ENCODE assay signal across 10 mouse cellular contexts in genomic region chr6:108738463-108739203, GRCm38 (mm10). TPM values are rescaled to one million over a fixed set of nuclear protein-coding genes. Genes with fewer than 3 reads are reported as not detected.
DNase-seq lines count a peak whose midpoint lies in the region; ATAC-seq and TF ChIP-seq lines count a peak whose summit lies in the region.
"Had no signal": no experiment of that assay in that cellular context is flagged by ENCODE, and none has a peak within 500 bp of the region (broad histone marks: within the 10 kb centered on the region; RNA-seq: fewer than 3 reads in every experiment).

No protein-coding gene starts in this region.

- H3K9me3 ChIP-seq in forebrain, embryonic 13.5 days (replicated peaks), result no peaks in the 10 kb centered on the region
- no peaks in the 10 kb centered on the region for H3K9me3 ChIP-seq in forebrain, embryonic 12.5 days
- H3K9me3 ChIP-seq: intestine, embryonic 15.5 days; liver, embryonic 15.5 days had no signal

- H3K36me3 ChIP-seq in forebrain, embryonic 13.5 days (ENCODE audit: poor library complexity, severe bottlenecking), result no peaks in the 10 kb centered on the region
- no peaks in the 10 kb centered on the region for H3K36me3 ChIP-seq in forebrain, embryonic 12.5 days (replicated peaks)
- H3K36me3 ChIP-seq in thymus, adult 2 months (ENCODE audit: control insufficient read depth, insufficient read depth, low read length), result no peaks in the 10 kb centered on the region
- H3K36me3 ChIP-seq: intestine, embryonic 15.5 days; liver, embryonic 15.5 days had no signal

- H3K4me3 ChIP-seq in forebrain, embryonic 13.5 days, result no peak overlapping the region
- H3K4me3 ChIP-seq in forebrain, embryonic 12.5 days (replicated peaks), result no peak overlapping the region
- no peak overlapping the region for H3K4me3 ChIP-seq in thymus, adult 2 months (ENCODE audit: control insufficient read depth, insufficient read depth, low read length)
- H3K4me3 ChIP-seq: intestine, embryonic 15.5 days; liver, embryonic 15.5 days had no signal

- peak; percentile 11 for DNase-seq in ovary, adult 18-20 months (ENCODE audit: low spot score)
- DNase-seq in ovary, postnatal 14 days (ENCODE audit: low spot score), result no peak
- DNase-seq in layer of hippocampus, postnatal 10 days (ENCODE audit: low spot score in 2 of 2), result peak; percentile 43 to 52
- DNase-seq in telencephalon, adult 2 months (ENCODE audit: low read depth, low spot score), result peak; percentile 86
- no peak for DNase-seq in embryo, embryonic 10.5 days (ENCODE audit: low spot score)
- no peak for DNase-seq in thymus, adult 2 months

- no peak overlapping the region for H3K4me2 ChIP-seq in forebrain, embryonic 13.5 days
- H3K4me2 ChIP-seq in forebrain, embryonic 12.5 days, result no peak overlapping the region
- H3K4me2 ChIP-seq: intestine, embryonic 15.5 days; liver, embryonic 15.5 days had no signal

- H3K4me1 ChIP-seq in forebrain, embryonic 13.5 days, result no peaks in the 10 kb centered on the region
- no peaks in the 10 kb centered on the region for H3K4me1 ChIP-seq in forebrain, embryonic 12.5 days
- no peaks in the 10 kb centered on the region for H3K4me1 ChIP-seq in thymus, adult 2 months (replicated peaks; ENCODE audit: control insufficient read depth, insufficient read depth, low read length)
- H3K4me1 ChIP-seq: intestine, embryonic 15.5 days; liver, embryonic 15.5 days had no signal

- TF ChIP-seq CTCF in thymus, adult 2 months (IDR thresholded peaks at IDR 0.05; ENCODE audit: borderline replicate concordance, control insufficient read depth, extremely low read depth, insufficient read depth, low read length, poor library complexity), result no peak

- H3K27me3 ChIP-seq in forebrain, embryonic 13.5 days, result no peaks in the 10 kb centered on the region
- no peaks in the 10 kb centered on the region for H3K27me3 ChIP-seq in forebrain, embryonic 12.5 days
- H3K27me3 ChIP-seq in thymus, adult 2 months (ENCODE audit: control insufficient read depth, insufficient read depth, low read length), result no peaks in the 10 kb centered on the region
- H3K27me3 ChIP-seq: intestine, embryonic 15.5 days; liver, embryonic 15.5 days had no signal

- ATAC-seq in forebrain, embryonic 13.5 days, result peak; percentile 65; the same call in 1 of the 2 replicates
- ATAC-seq in forebrain, embryonic 12.5 days (ENCODE audit: low FRiP score), result no peak
- ATAC-seq: intestine, embryonic 15.5 days had no signal

- H3K9ac ChIP-seq in forebrain, embryonic 13.5 days, result no peak overlapping the region
- H3K9ac ChIP-seq in forebrain, embryonic 12.5 days, result no peak overlapping the region
- H3K9ac ChIP-seq: intestine, embryonic 15.5 days; liver, embryonic 15.5 days had no signal

- WGBS in forebrain, embryonic 13.5 days, result 70% methylated on average over 9 of the region's 9 CpGs
- 75% methylated on average over 9 of the region's 9 CpGs for WGBS in forebrain, embryonic 12.5 days
- WGBS in thymus, adult 2 months, result 90% methylated on average over 9 of the region's 9 CpGs

- TF ChIP-seq POLR2A in thymus, adult 2 months (IDR thresholded peaks at IDR 0.05; ENCODE audit: control insufficient read depth, extremely low read depth, insufficient read depth, low read length, poor library complexity), result no peak

- no peak overlapping the region for H3K27ac ChIP-seq in forebrain, embryonic 13.5 days
- H3K27ac ChIP-seq in forebrain, embryonic 12.5 days, result no peak overlapping the region
- no peak overlapping the region for H3K27ac ChIP-seq in thymus, adult 2 months (ENCODE audit: control insufficient read depth, insufficient read depth, low read length)
- H3K27ac ChIP-seq: intestine, embryonic 15.5 days; liver, embryonic 15.5 days had no signal

RNA-seq across cellular contexts. Expression of gene Arl8b, which starts 44.3 kb away (rescaled TPM):
- polyA plus RNA-seq in forebrain, embryonic 13.5 days (2015; fragmentation: Nextera tagmentation; extraction: Ambion mirVana), result 75.7 and 82.8 TPM in 2 replicates
- 78.2 and 81.8 TPM in 2 replicates for polyA plus RNA-seq in forebrain, embryonic 12.5 days (2016; fragmentation: Nextera tagmentation; extraction: Ambion mirVana)
- 100 to 1,000 TPM; 142 to 165 TPM for total RNA-seq in layer of hippocampus, postnatal 10 days (2021)
- polyA plus RNA-seq in thymus, adult 2 months (2012; rRNA removed), result 22.1 and 22.3 TPM in 2 replicates

Comparison
In these comparisons a context has a peak if more than half of its experiments do, and no peak if none do; other contexts are left out.
1. DNase-seq: peak in ovary, adult 18-20 months (single experiment), layer of hippocampus, postnatal 10 days (2 of 2) and telencephalon, adult 2 months (single experiment); none in ovary, postnatal 14 days (single experiment), embryo, embryonic 10.5 days (single experiment) and thymus, adult 2 months (single experiment).